Mouse (Mus musculus) heart, postnatal 0 days (tissue): ENCODE data around the gene Slc16a5. TPM values are rescaled to one million over a fixed set of nuclear protein-coding genes. Genes with fewer than 3 reads are reported as not detected.

Source experiments
- ATAC-seq: fragments of 200-750 bp; cut with Nextera tagmentation; 2 replicates; pipeline ENCODE4 v1.8.0; 2017; ENCODE audit warnings: low read depth, moderate number of reproducible peaks, moderate library complexity; ENCODE audit not compliant: insufficient read depth
- DNase-seq: peaks from one replicate; pipeline ENCODE4 v3.0.0-alpha.2; 2016; ENCODE audit warnings: low spot score
- H3K27ac ChIP-seq: fragments of 300-500 bp; sonication (generic); 2 replicates; pipeline ENCODE4 v1.5.1; 2014; ENCODE audit warnings: low read depth, mild to moderate bottlenecking
- H3K27me3 ChIP-seq: fragments of 300-500 bp; sonication (generic); 2 replicates; pipeline ENCODE4 v1.6.1; 2014; ENCODE audit warnings: low read length, mixed read lengths; ENCODE audit not compliant: control insufficient read depth, insufficient read depth
- H3K36me3 ChIP-seq: fragments of 300-500 bp; sonication (generic); replicated peaks from 2 replicates; pipeline ENCODE4 v1.6.1; 2014; ENCODE audit warnings: low read length, mixed read lengths; ENCODE audit not compliant: control insufficient read depth, insufficient read depth
- H3K4me1 ChIP-seq: fragments of 300-500 bp; sonication (generic); 2 replicates; pipeline ENCODE4 v1.6.1; 2014; ENCODE audit warnings: antibody characterized with exemption; ENCODE audit not compliant: control insufficient read depth, insufficient read depth
- H3K4me2 ChIP-seq: fragments of 300-500 bp; sonication (generic); 2 replicates; pipeline ENCODE4 v1.6.1; 2014; ENCODE audit warnings: low read depth, mild to moderate bottlenecking, low read length, moderate library complexity
- H3K4me3 ChIP-seq: fragments of 300-500 bp; sonication (generic); 2 replicates; pipeline ENCODE4 v1.5.1; 2014; ENCODE audit warnings: low read depth, low read length
- H3K9ac ChIP-seq: fragments of 300-500 bp; sonication (generic); replicated peaks from 2 replicates; pipeline ENCODE4 v1.6.1; 2014; ENCODE audit warnings: low read depth, low read length, mixed read lengths
- H3K9me3 ChIP-seq: fragments of 300-500 bp; sonication (generic); replicated peaks from 2 replicates; pipeline ENCODE4 v1.6.1; 2016; ENCODE audit warnings: low read length; ENCODE audit not compliant: control insufficient read depth
- CTCF ChIP-seq: IDR thresholded peaks from 2 replicates; pipeline ENCODE4 v1.5.1; 2016; ENCODE audit warnings: antibody characterized with exemption, control low read depth, low read depth
- EP300 ChIP-seq: IDR thresholded peaks from 2 replicates; pipeline ENCODE4 v1.6.1; 2016; ENCODE audit warnings: antibody characterized with exemption, low read depth
- WGBS: fragments of 180-500 bp; shearing (Covaris S2); extraction: QIAGEN DNeasy Blood & Tissue Kit; methylation state at CpG from one replicate; pipeline ENCODE4 v1.1.7; 2014; 5-methylcytosine and 5-hydroxymethylcytosine counted together
- polyA plus RNA-seq: library from polyadenylated mRNA; unstranded; fragments of >200 nt; fragmentation: Nextera tagmentation; extraction: Ambion mirVana; gene quantifications from 2 replicates; pipeline ENCODE4 v1.2.1, GENCODE M21; 2015
- total RNA-seq: library from RNA; depleted of rRNA; stranded (reverse); fragments of >200 nt; gene quantifications from 2 replicates; pipeline ENCODE4 v1.2.3, GENCODE M21; 2014; ENCODE audit warnings: low replicate concordance

Slc16a5 gene
- total and polyA plus RNA-seq, 2 experiments from 2014 or later: 0.11 to 0.99 TPM

- no peaks in the 10 kb centered on the region for H3K36me3 ChIP-seq
- H3K4me3 ChIP-seq: no peak within 1 kb of the TSS
- H3K4me1 ChIP-seq: peaks cover 7% of the 10 kb centered on the region; the same call in 1 of the 2 replicates
- TF ChIP-seq CTCF: no peak
- no peak for TF ChIP-seq EP300
- ATAC-seq: no peak
- H3K9me3 ChIP-seq: no peaks in the 10 kb centered on the region
- no peak within 1 kb of the TSS for H3K27ac ChIP-seq
- 94% methylated on average over 9 of the region's 9 CpGs for WGBS
- DNase-seq: no peak
- H3K9ac ChIP-seq: no peak within 1 kb of the TSS
- no peaks in the 10 kb centered on the region for H3K27me3 ChIP-seq
- no peak within 1 kb of the TSS for H3K4me2 ChIP-seq
Observed at GRCm38 (mm10) chr11:115439906-115440595, 22.2 kb upstream of the Slc16a5 start, which contains the start of gene Trim80. Trim80 (plus strand) TSS chr11:115440545.

- no peaks in the 10 kb centered on the region for H3K27me3 ChIP-seq
- no peak overlapping the region for H3K9ac ChIP-seq
- H3K36me3 ChIP-seq: no peaks in the 10 kb centered on the region
- no peak for DNase-seq
- no peak for ATAC-seq
- H3K4me1 ChIP-seq: peaks cover 3% of the 10 kb centered on the region
- no peak overlapping the region for H3K27ac ChIP-seq
- no peak overlapping the region for H3K4me3 ChIP-seq
- WGBS: 41% methylated on average over 15 of the region's 15 CpGs
- TF ChIP-seq CTCF (no peak), EP300 (no peak)
- H3K4me2 ChIP-seq: no peak overlapping the region
- no peaks in the 10 kb centered on the region for H3K9me3 ChIP-seq
Observed at GRCm38 (mm10) chr11:115441417-115441816, 20.9 kb upstream of the Slc16a5 start.

GRCm38 (mm10) chr11:115446906-115447305 lies 15.4 kb upstream of the Slc16a5 start:
- H3K27ac ChIP-seq: peak overlapping the region; percentile 80
- H3K9me3 ChIP-seq: no peaks in the 10 kb centered on the region
- no peak overlapping the region for H3K4me3 ChIP-seq
- peak; percentile 63 for DNase-seq
- H3K27me3 ChIP-seq: no peaks in the 10 kb centered on the region
- ATAC-seq: peak; percentile 72
- TF ChIP-seq EP300: no peak
- no peak for TF ChIP-seq CTCF
- no peak overlapping the region for H3K4me2 ChIP-seq
- H3K9ac ChIP-seq: no peak overlapping the region; the same call in 1 of the 2 replicates
- H3K36me3 ChIP-seq: no peaks in the 10 kb centered on the region
- 11% methylated on average over 3 of the region's 3 CpGs for WGBS
- peaks cover 24% of the 10 kb centered on the region for H3K4me1 ChIP-seq

GRCm38 (mm10) chr11:115447321-115447885 lies 14.9 kb upstream of the Slc16a5 start:
- no peak for DNase-seq
- H3K9me3 ChIP-seq: no peaks in the 10 kb centered on the region
- 75% methylated on average over 11 of the region's 11 CpGs for WGBS
- peak overlapping the region; percentile 80 for H3K27ac ChIP-seq
- no peaks in the 10 kb centered on the region for H3K36me3 ChIP-seq
- peaks cover 24% of the 10 kb centered on the region for H3K4me1 ChIP-seq
- peak; percentile 28 for ATAC-seq
- no peak overlapping the region for H3K9ac ChIP-seq
- no peak overlapping the region for H3K4me3 ChIP-seq
- TF ChIP-seq CTCF (no peak), EP300 (no peak)
- no peak overlapping the region for H3K4me2 ChIP-seq
- no peaks in the 10 kb centered on the region for H3K27me3 ChIP-seq

GRCm38 (mm10) chr11:115448075-115448474 lies 14.2 kb upstream of the Slc16a5 start:
- ATAC-seq (no peak), DNase-seq (no peak)
- Histone ChIP-seq H3K27ac (no peak overlapping the region), H3K4me2 (no peak overlapping the region), H3K4me1 (peaks cover 24% of the 10 kb centered on the region), H3K9ac (no peak overlapping the region), H3K4me3 (no peak overlapping the region), H3K36me3 (no peaks in the 10 kb centered on the region), H3K27me3 (no peaks in the 10 kb centered on the region), H3K9me3 (no peaks in the 10 kb centered on the region)
- TF ChIP-seq CTCF: no peak
- TF ChIP-seq EP300: no peak
- 92% methylated on average over 16 of the region's 16 CpGs for WGBS
